Mouse (Mus musculus) bone marrow, adult 2 months (tissue): ENCODE results near the gene Trem2.

Experiments
- CTCF ChIP-seq: fragments of 200-500 bp; IDR thresholded peaks from 2 replicates; pipeline ENCODE4 v1.5.1; 2011; ENCODE audit warnings: low read length, control low read depth; ENCODE audit not compliant: control insufficient read depth, insufficient read depth
- POLR2A ChIP-seq: fragments of 200-500 bp; IDR thresholded peaks from 2 replicates; pipeline ENCODE4 v1.6.1; 2011; ENCODE audit warnings: low read depth, mild to moderate bottlenecking, control low read depth, low read length, borderline replicate concordance; ENCODE audit not compliant: control insufficient read depth

- no peak for TF ChIP-seq POLR2A
- peak; percentile 99 for TF ChIP-seq CTCF
Observed at GRCm38 (mm10) chr17:48336857-48337256, 9.3 kb upstream of the Trem2 start.
